Mouse (Mus musculus) ovary, postnatal 10 days (tissue): ENCODE data around the gene Abhd2.

Experiments used
- DNase-seq: peaks from one replicate; pipeline ENCODE4 v3.0.0; 2022; ENCODE audit warnings: low spot score

Abhd2 gene

DNA sequence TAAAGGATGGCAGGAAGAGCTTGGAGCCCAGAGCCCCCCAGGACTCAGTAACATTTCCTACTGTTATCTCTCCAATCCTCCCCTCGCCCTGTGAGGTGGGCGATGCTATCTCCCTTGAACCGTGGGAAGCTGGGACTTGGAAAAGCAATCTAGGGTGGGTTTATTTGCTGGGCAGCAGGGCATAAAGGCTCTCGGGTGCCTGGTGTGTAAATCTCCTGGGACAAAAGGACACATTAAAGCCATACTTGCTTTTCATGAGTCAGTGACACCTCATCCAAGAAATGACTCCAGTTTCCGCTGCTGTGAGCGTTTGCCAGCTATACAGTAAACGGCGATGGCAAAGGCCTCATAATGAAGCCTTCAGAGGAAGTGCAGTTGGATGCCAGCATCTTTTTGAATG, 50.9 kb downstream of the Abhd2 start:
- DNase-seq, result no peak

DNA sequence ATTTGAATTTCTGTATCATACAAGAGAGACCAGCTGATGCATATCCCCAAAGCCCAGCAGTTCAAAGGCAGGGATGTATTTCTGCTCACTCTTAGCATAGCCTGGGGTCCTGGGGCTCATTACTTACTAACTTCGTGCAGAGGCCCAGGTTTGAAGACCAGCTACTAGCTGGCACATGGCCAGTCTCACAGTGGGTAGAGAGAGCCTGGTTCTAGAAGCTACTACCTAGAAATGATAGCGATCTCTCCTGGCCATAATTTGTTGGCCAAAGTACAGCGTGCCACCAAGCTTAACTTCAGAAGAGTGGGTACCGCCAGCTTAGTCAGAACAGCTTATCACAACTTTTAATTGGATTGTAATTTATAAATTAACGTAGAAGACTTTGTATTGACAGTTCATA, 55.8 kb downstream of the Abhd2 start:
- no peak for DNase-seq

DNA sequence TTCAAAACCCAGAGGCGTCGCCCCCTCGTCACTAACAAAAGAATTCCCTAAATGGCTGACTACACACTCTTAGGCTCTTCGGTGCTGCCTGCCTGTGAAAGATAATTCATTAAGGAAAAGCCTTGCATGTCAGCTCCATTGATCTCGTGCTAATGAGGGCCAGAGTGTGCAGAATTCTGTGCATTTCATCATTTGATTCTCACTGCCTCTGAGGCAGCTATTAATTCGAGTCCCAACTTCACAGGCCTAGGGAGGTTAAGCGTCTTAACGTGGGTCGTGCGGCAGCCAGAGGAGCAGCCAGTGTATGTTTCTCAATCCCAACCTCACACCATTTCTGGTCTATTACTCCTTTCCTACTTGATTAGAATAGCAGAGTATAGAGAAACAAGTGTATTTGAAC, 58.2 kb downstream of the Abhd2 start:
- no peak for DNase-seq

DNA sequence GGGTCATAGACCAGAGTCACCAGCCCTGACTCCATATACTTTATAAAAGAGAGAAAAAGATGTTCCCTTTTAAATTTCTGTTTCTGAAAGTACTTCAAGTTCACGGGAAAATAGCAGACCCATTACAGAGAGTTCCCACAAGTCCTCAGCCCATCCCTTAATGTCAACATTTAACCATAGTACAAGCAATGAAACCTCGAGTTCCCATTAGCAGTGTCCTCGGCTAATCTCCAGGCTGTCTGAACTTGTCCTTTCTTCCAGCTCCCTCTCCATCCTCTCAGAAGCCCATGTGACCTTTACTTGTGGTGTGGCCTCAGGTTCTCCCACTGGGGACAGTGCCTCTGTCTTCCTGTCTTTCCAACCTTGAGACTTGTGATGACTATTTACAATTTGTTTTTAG, 60.4 kb downstream of the Abhd2 start:
- DNase-seq, result no peak

DNA sequence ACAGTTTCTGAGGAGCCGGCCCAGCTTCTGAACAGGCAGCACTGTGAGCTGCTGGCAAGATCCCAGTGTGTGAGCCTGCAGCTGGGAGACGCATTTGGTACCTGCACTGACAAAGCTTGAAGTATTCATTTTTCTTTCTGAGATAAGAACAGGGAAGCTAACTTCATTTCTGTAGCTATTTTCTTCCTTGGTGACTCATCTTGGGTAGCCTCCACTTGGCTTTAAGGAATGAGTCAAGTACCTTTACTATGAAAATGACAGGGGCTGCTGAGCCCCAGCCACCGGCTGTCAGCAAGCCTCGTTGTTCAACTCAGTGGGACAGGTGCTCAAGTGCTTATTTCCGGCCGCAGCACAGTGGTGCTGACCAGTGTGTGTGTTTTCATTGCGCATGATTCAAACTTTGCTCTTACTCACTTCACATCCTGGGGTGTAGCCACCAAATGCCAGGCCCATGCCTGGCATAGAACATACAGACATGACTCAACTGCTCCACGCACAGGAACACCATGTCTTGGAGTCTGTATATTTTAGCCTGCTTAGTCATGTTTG, 63.4 kb downstream of the Abhd2 start:
- DNase-seq, result no peak

DNA sequence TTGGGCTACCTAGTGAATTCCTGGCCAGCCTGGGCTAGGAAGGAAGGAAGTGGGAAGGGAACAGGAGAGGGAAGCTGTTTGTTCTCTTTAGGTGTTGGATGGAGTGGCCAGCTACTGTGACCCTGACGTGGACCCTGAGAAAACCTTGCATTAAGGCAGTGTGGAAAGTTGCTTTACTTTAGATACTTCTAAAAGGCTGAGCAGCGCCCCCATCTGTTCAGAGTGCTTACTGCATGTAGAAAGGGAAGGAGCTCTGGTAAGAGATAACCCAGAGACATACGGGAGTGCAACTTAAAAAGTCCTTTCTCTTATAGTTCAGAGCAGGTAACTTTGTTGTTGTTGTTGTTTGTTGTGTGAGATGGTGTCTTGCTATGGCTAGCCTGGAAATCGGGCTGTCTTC, 72.9 kb downstream of the Abhd2 start:
- DNase-seq, result no peak

DNA sequence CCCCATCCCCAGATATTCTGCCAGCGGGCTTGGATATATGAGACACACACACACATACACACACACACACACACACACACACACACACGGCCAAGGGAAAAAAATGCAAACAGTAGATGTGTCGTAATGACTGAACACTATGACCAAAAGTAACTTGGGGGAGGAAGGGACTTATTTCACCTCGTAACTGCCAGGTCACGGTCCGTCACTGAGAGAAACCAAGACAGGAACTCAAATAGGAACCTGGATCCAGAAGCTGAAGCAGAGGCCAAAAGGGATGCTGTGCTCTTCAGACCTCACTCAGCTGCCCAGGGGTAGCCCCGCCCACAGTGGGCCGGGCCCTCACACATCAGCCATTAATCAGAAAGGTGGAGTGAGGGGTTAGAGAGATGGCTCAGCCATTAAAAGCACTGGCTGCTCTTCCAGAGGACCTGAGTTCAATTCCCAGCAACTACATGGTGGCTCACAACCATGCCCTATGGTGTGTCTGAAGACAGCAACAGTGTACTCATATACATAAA, 73.6 kb downstream of the Abhd2 start:
- DNase-seq, result no peak

DNA sequence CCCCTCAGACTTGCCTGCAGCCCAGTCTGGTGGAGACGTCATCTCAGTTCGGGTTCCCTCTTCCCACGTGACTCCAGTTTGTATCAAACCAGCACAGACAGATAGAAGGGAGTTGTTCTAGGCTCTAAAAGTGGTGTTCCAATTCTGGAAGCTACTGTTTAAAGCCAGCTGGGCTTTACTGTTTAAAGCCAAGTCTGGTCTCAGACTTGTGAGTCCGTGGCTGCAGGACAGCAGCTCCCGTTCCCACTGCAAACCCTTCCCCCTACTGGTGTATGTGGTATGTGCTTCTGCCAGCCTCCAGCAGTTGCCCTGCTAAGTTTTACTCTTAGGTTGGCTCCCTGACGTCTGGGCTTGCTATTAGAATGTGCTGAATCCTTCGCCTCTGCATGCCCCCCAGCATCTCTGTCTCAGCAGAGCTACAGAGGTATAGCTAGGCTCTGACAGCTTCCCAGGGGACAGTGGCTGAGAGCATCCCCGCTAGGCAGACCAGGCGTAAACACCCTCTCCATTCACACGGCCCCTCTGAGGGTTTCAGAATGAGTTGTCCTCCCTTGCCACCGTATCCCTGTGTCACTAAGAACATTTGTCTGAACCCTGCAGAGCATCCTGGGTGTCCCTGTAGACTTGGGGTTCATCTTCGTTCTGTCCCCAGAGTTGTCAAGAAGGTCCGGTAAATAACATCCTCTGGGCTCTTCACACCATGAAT, 74.3 kb downstream of the Abhd2 start:
- no peak for DNase-seq

DNA sequence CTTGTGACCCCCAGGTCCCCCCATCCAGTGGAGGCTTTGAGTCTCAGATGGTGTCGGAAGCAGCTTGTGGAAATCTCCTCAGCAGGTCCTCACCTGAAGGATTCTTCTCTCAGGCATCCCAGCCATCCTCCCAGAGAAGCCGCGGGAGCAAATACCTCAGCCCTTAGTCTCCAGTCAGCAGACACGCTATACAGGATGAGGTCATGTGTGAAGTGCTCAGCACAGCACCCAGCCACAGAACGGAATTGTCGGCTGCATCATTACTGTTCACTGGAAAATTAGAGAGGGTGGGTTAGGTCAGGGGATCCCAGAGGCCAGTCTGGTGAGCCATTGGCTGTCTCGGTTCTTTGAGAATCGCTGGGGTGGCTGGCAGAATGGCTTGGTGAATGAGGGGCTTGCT, 75.8 kb downstream of the Abhd2 start:
- DNase-seq, result no peak

DNA sequence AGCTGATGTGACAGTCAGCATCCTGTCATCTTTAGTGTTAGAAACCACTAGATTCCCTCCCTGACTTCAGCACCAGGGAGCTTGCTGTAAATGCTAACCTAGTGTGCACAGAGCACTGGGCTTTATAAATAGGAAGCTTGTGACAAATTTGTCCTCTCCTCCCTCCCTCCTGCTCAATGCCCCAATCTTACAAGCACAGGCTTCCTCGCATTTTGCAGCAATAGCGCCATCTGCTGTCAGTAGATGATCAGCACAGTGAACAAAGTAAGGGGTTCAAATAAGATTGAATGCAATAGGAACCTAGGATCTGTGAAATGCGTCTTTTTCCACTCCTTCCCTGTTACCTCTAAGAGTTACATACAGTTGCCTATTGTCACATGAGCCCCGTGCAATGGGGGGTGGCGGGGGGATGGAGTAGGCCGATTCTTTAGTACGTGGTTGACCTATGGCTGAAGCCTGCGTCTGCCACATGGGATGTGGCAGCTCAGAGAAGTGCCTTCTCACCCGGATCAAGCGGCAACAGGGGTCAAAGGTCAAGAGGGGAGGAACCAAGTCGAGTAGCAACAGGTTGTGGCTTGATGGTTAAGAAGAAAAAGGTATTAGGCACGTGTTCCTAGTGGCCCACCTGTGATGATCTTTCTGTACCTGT, 76.9 kb downstream of the Abhd2 start:
- peak; percentile 30 for DNase-seq

DNA sequence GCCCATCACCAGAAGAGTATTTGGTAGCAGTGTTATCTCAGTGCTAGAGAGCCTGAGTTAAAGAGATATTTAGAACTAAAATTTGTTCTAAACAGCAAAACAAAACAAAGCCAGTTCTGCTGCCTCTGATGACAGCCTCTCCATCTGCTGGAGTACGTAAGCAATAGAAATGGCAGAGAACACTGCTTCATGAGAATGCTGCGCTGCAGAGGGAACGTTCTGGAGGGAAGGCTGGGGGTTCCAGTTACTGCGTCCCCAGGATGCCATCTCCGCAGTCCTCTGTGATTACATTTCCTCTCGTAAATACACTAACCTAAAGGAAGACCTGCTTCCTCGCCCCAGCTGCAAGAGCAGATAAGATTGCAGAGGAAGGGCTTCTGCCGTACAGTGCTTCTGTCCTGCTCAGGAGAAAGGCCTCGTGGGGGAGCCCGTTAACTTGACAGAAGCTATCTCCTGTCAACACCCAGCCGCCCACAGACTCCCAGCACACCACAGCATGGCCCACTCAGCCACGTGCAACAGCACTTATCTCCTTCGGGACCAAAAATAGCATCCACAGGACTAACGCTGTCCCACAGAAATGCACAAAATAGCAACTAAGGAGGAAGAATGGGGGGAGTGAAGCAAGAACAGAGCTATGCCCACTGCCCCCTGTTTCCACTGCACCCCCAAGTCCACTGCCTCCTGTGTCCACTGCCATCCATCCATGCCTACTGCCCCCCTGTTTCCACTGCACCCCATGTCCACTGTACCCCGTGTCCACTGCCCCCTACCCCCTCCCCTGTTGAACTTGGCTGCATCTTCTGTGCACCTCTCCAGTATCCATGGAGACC, 85.6 kb downstream of the Abhd2 start:
- no peak for DNase-seq

DNA sequence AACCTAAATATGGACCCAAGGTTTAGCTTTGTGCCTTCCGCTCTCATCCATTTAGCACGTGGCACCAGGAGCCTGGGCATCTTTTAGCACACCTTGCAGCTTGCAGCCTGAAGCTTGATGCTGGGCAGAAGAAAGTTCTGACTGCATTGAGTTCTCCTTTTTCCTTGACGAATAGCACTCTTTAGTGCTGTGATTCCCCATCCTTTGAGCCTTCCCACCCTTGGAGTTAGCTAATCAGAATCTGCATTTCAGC, 86.1 kb downstream of the Abhd2 start:
- no peak for DNase-seq

DNA sequence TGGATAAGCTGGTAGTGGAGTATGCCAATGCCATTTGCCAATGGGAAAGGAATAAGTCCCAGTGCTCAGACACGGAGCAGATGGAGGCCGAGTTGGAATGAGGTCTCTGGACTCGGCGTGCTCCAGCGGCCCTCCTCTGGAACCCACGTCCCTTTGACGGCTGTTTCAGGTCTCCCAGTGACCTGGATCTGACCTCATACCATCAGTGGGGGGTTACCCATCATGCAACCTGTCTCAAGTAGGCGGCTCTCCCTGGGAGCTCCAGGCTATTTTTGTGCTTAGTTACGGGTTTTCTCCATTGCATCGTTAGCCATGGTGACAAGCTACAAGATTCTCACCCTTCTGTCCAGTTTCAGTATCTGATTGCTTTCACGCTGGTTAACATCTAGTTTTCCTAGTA, 87.1 kb downstream of the Abhd2 start:
- DNase-seq, result no peak

DNA sequence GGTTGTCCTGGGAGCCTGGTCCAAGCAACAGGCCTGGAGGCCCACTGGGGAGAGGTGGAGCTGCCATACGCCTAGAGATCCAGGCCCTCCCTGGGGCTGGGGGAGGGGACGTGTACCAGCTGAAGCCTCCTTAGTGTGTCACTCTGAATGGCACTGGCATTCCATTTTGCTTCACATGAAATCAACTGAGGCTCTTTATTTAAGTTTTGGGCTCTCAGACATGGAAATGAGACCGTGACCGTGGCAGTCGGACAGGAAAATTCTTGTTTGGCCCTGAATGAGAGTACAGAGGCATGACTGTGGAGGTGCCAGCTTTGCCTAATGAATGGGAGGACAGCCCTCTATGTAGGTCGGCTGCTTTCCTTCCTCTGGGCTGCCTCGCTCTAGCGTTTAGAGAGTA, 89.2 kb downstream of the Abhd2 start:
- DNase-seq, result no peak

DNA sequence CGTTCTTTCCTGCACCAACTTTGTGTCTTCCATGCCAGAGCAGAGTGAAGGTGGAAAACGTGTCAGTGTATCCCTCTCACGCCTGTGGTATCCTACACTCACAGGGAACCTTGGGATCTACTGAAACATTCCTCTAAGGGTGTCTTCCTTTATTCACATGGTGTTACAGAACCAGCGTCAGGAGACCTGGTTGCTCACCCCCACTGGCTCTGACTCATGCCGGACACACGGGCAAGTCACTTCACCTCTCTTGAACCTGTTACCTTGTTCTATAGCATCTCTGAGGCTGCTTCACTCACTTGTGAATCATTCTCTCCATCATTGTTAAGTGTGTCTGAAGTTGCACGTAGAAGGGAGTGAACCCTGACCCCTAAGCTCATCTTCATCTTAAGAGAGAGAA, 89.8 kb downstream of the Abhd2 start:
- no peak for DNase-seq

DNA sequence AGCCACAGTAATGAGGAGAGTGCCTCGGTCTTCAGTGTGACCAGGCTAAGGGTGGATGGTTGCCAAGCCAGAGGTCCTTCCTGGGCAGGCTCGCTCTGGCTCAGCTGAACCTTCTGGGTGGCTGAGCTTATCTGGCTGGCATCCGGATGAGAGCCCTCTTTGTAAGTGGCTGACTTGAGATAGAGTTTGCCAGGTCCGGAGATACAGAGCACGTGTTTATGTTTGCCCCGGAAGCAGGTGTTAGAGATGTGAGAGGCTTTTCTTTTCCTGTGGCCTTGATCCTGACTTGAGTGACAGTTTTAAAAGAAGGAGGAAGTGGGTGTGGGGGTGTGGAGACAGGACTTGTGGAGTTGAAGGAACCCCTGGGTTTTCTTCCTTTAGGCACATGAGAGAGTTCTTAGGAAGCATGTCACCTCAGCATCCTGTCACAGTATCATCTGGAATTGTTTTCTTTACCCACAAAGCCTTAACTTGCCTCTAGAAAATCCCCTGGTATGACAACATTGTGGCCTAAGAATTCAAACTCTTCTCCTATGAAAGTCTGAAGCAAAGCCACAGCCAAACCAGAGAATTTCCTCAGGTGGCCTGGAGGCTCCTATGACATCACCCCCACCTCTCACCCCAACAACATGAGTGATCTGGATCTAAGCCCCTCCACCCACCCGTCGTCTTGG, 90.5 kb downstream of the Abhd2 start:
- no peak for DNase-seq

DNA sequence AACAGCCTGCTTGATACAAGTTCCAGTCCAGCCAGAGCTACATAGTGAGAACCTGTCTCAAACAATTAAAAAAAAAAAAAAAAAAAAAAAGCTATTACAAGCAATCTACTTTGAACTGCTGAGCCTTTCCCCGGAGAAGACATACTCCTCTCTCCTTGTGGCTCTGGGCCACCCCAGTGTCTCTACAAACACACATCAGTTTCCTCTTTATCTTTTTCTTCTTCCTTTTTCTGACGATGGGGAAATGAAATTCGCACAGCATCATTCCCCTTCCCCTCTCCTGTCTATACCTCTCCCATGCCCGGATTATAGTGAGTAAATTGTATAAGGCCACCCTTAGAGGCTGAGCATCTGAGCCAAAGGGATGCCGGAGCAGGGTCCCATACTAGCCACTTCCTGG, 95.7 kb downstream of the Abhd2 start:
- DNase-seq, result no peak

DNA sequence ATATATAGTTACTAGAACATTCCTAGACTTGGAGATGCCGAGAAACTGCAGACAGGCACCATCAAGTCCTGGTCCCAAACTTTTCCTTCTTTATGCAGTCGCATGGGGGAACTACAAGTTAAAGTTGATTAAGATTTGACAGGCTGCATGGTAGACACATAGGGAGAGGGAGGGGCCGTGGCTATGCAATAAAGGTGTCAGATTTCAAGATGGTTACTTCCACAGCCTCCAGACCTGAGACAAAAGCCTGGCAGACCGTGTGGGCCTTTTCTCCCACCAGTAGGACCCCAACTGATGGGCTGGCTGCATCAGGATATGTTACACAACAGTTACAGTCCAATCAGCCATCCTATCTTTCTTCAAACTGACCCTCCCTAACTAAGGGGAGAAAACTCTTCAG, 96.4 kb downstream of the Abhd2 start:
- no peak for DNase-seq

DNA sequence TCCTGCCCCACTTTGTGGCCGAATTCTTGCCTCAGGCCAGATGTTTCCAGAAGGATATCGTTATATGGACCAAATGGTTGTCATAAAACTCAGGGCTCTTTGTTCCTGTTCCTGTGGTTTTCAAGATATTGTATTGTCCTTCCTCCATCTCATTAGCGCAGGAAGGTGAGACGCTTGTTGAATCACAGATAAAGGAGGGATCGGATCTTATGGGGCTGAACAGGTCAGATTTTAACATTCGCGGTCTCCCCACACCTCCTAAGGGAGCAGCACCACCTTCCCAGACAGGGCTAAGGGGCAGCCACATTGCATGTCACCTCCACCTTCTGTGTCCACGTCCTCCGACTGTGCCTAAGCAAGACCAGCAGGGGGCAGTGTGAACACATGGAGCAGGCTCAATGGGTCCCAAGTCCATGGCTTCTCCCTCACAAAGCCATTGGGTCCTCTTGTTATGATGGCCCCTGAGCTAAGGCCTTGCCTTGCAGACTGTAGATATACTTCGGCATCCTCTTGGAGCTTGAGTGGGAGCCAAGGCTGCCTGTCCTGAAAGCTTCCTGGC, 98.4 kb downstream of the Abhd2 start:
- peak; percentile 37 for DNase-seq

DNA sequence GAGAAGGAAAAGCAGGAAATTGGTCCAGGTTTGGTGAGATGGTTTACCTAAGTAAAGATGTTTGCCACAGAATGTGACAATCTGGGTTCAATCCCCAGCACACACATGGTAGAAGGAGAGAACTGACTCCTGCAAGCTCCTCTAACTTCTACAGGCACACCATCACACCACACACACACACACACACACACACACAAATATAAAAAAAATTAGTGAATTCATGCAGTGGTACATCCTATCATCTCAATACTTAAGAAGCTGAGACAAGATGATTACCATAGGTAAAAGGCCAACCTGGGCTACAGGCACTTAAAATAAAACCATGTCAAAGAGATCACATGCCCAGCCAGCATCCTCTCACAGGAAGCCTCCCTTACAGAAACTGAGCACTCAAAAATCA, 101.0 kb downstream of the Abhd2 start:
- no peak for DNase-seq

DNA sequence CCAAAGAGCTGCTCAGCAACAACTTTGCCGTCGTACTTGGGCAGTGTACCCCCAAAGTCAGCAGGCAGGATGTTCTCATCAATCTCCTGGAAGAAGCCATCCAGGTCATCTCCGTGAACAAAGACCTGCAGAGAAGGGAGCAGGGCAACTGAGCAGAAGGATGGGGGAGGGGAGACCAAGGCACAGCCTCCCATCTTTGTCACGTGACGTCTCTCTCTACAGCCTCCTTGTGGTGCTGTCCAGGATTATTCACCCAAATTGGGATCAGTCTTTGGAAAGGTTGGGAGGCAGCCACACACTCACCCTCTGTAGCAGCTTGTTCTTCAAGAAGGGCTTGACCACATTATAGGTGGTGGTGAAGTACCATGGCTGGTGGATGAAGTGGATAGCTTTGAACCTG, 102.6 kb downstream of the Abhd2 start:
- DNase-seq, result no peak
